Mouse (Mus musculus): ENCODE measurements around the gene Qrfpr.

GRCm38 (mm10) chr3:36173761-36174160, 48.4 kb downstream of the Qrfpr start:
- TF ChIP-seq POLR2A (IDR thresholded peaks at IDR 0.05; ENCODE audit: insufficient read depth, low read depth, low read length) (no peak), CTCF (IDR thresholded peaks at IDR 0.05; ENCODE audit: insufficient read depth, low read depth, low read length) (no peak)

Data from olfactory bulb, adult 2 months (tissue).